Comparison of ENCODE assay signal across 8 mouse cellular contexts in genomic region chr15:87543599-87544338, GRCm38 (mm10). TPM values are rescaled to one million over a fixed set of nuclear protein-coding genes. Genes with fewer than 3 reads are reported as not detected.
DNase-seq lines count a peak whose midpoint lies in the region; ATAC-seq lines count a peak whose summit lies in the region.

TSS of gene Fam19a5 (plus strand) at chr15:87544299.

- DNase-seq in kidney, adult 18-20 months = no peak
- DNase-seq in left cerebral cortex, adult 18-20 months (ENCODE audit: low spot score in 2 of 2) = peak; percentile 54 to 66
- peak; percentile 90 for DNase-seq in neural tube, embryonic 11.5 days (ENCODE audit: low spot score)
- DNase-seq in urinary bladder, postnatal 14 days (ENCODE audit: low spot score) = no peak

- peak within 1 kb of the TSS; percentile 80 for H3K4me2 ChIP-seq in kidney, embryonic 16.5 days (replicated peaks; ENCODE audit: low read depth, low read length)
- H3K4me2 ChIP-seq in forebrain, embryonic 13.5 days = peak within 1 kb of the TSS; percentile 81
- H3K4me2 ChIP-seq in neural tube, embryonic 11.5 days (ENCODE audit: low read depth) = peak within 1 kb of the TSS; percentile 87

- H3K9me3 ChIP-seq in kidney, embryonic 16.5 days (ENCODE audit: low read length) = no peaks in the 10 kb centered on the region
- H3K9me3 ChIP-seq in forebrain, embryonic 13.5 days (replicated peaks) = no peaks in the 10 kb centered on the region
- no peaks in the 10 kb centered on the region for H3K9me3 ChIP-seq in neural tube, embryonic 11.5 days (ENCODE audit: control insufficient read depth, low read length)

- H3K4me3 ChIP-seq in kidney, embryonic 16.5 days (ENCODE audit: low read length) = peak within 1 kb of the TSS; percentile 54
- peak within 1 kb of the TSS; percentile 78 for H3K4me3 ChIP-seq in forebrain, embryonic 13.5 days
- peak within 1 kb of the TSS; percentile 71 for H3K4me3 ChIP-seq in neural tube, embryonic 11.5 days (ENCODE audit: low read depth, low read length)

- peaks cover 70% of the 10 kb centered on the region for H3K27me3 ChIP-seq in kidney, embryonic 16.5 days (ENCODE audit: insufficient read depth, low read length)
- H3K27me3 ChIP-seq in forebrain, embryonic 13.5 days = peaks cover 15% of the 10 kb centered on the region; the same call in 1 of the 2 replicates
- H3K27me3 ChIP-seq in neural tube, embryonic 11.5 days (ENCODE audit: control insufficient read depth, insufficient read depth, low read length) = peaks cover 15% of the 10 kb centered on the region

- no peak within 1 kb of the TSS for H3K27ac ChIP-seq in kidney, embryonic 16.5 days (ENCODE audit: low read length)
- peak within 1 kb of the TSS; percentile 63; the same call in 1 of the 2 replicates for H3K27ac ChIP-seq in forebrain, embryonic 13.5 days
- 0 out of 2 replicates have a peak within 1 kb of the TSS, but pooled peaks have one; percentile 27 for H3K27ac ChIP-seq in neural tube, embryonic 11.5 days (ENCODE audit: low read depth, low read length)

- peaks cover 5% of the 10 kb centered on the region; the same call in 1 of the 2 replicates for H3K4me1 ChIP-seq in kidney, embryonic 16.5 days (ENCODE audit: insufficient read depth, low read length)
- H3K4me1 ChIP-seq in forebrain, embryonic 13.5 days = peaks cover 43% of the 10 kb centered on the region
- peaks cover 7% of the 10 kb centered on the region; the same call in 1 of the 2 replicates for H3K4me1 ChIP-seq in neural tube, embryonic 11.5 days (ENCODE audit: control insufficient read depth, insufficient read depth, low read length)

- peak within 1 kb of the TSS; percentile 63 for H3K9ac ChIP-seq in kidney, embryonic 16.5 days (replicated peaks; ENCODE audit: low read length)
- H3K9ac ChIP-seq in forebrain, embryonic 13.5 days = peak within 1 kb of the TSS; percentile 90
- peak within 1 kb of the TSS; percentile 88 for H3K9ac ChIP-seq in neural tube, embryonic 11.5 days (ENCODE audit: low read length)

- WGBS in kidney, embryonic 16.5 days = 3% methylated on average over 24 of the region's 67 CpGs
- WGBS in forebrain, embryonic 13.5 days = 1% methylated on average over 15 of the region's 67 CpGs
- WGBS in neural tube, embryonic 11.5 days = 8% methylated on average over 12 of the region's 67 CpGs

- no peaks in the 10 kb centered on the region for H3K36me3 ChIP-seq in kidney, embryonic 16.5 days (ENCODE audit: insufficient read depth, low read length)
- H3K36me3 ChIP-seq in forebrain, embryonic 13.5 days (ENCODE audit: poor library complexity, severe bottlenecking) = no peaks in the 10 kb centered on the region
- no peaks in the 10 kb centered on the region for H3K36me3 ChIP-seq in neural tube, embryonic 11.5 days (ENCODE audit: control insufficient read depth, insufficient read depth, low read length)

- peak; percentile 64 for ATAC-seq in kidney, embryonic 16.5 days (ENCODE audit: low FRiP score, low TSS enrichment)
- ATAC-seq in cerebellum, adult (ENCODE audit: insufficient number of reproducible peaks, low FRiP score, low TSS enrichment) = peak; percentile 61
- peak; percentile 85 for ATAC-seq in forebrain, embryonic 13.5 days
- peak; percentile 84 for ATAC-seq in neural tube, embryonic 11.5 days (ENCODE audit: insufficient read depth, low FRiP score, low TSS enrichment)
- ATAC-seq in activated CD4-positive, CD25-positive, alpha-beta regulatory T cell, adult 4 months = no peak

RNA-seq across cellular contexts. Expression of gene Fam19a5, which starts in this region (rescaled TPM):
- 4.7 and 4.9 TPM in 2 replicates for polyA plus RNA-seq in kidney, embryonic 16.5 days (2015; fragmentation: Nextera tagmentation; extraction: Ambion mirVana)
- 11.1 and 12.9 TPM in 2 replicates for polyA plus RNA-seq in forebrain, embryonic 13.5 days (2015; fragmentation: Nextera tagmentation; extraction: Ambion mirVana)
- total RNA-seq in left cerebral cortex, adult 18-20 months (2021) = 100 to 1,000 TPM; 114 to 115 TPM
- 9.4 and 9.7 TPM in 2 replicates for polyA plus RNA-seq in neural tube, embryonic 11.5 days (2014; fragmentation: Nextera tagmentation; extraction: Ambion mirVana)
- polyA plus RNA-seq in activated CD4-positive, CD25-positive, alpha-beta regulatory T cell, adult 4 months (2017; shearing (Covaris generic)) = not detected

Comparison
In these comparisons a context has a peak if more than half of its experiments do, and no peak if none do; other contexts are left out.
1. DNase-seq: peak in left cerebral cortex, adult 18-20 months (2 of 2) and neural tube, embryonic 11.5 days (single experiment); none in kidney, adult 18-20 months (single experiment) and urinary bladder, postnatal 14 days (single experiment).
2. Peak in every context shown above with its lines, with median percentiles within 50 percentile points of each other: H3K4me2 ChIP-seq, H3K4me3 ChIP-seq and H3K9ac ChIP-seq.